Mouse (Mus musculus) cortical plate, adult 2 months (tissue): ENCODE data around the gene Sp7. TPM values are rescaled to one million over a fixed set of nuclear protein-coding genes. Genes with fewer than 3 reads are reported as not detected.

Experiments
- H3K27ac ChIP-seq: fragments of 200-500 bp; 2 replicates; pipeline ENCODE4 v1.5.1; 2012; ENCODE audit warnings: low read length, control low read depth, inconsistent platforms; ENCODE audit not compliant: insufficient read depth
- H3K4me1 ChIP-seq: fragments of 200-500 bp; 2 replicates; pipeline ENCODE4 v1.6.1; 2011; ENCODE audit warnings: low read length; ENCODE audit not compliant: control insufficient read depth, insufficient read depth
- H3K4me3 ChIP-seq: fragments of 200-500 bp; 2 replicates; pipeline ENCODE4 v1.5.1; 2011; ENCODE audit warnings: mild to moderate bottlenecking, low read length, control low read depth; ENCODE audit not compliant: insufficient read depth
- CTCF ChIP-seq: fragments of 200-500 bp; IDR thresholded peaks from 2 replicates; pipeline ENCODE4 v1.5.1; 2011; ENCODE audit warnings: mild to moderate bottlenecking, control low read depth, low read length; ENCODE audit not compliant: insufficient read depth; ENCODE audit errors: extremely low read depth
- POLR2A ChIP-seq: fragments of 200-500 bp; IDR thresholded peaks from 2 replicates; pipeline ENCODE4 v1.6.1; 2011; ENCODE audit warnings: mild to moderate bottlenecking, low read length, control low read depth; ENCODE audit not compliant: insufficient read depth; ENCODE audit errors: extremely low read depth
- polyA plus RNA-seq: library from polyadenylated mRNA; depleted of rRNA; stranded (reverse); fragments of >200 nt; gene quantifications from 2 replicates; pipeline ENCODE4 v1.2.3, GENCODE M21; 2012

The Sp7 gene
- polyA plus RNA-seq, 1 experiment = 2.3 TPM

GRCm38 (mm10) chr15:102369972-102370371 is 3.0 kb upstream of the Sp7 start:
- Histone ChIP-seq H3K4me3 (no peak overlapping the region), H3K4me1 (no peaks in the 10 kb centered on the region; the same call in 1 of the 2 replicates), H3K27ac (no peak overlapping the region)
- TF ChIP-seq POLR2A (no peak), CTCF (no peak)

GRCm38 (mm10) chr15:102366238-102366637 is 744 bp downstream of the Sp7 start:
- no peaks in the 10 kb centered on the region; the same call in 1 of the 2 replicates for H3K4me1 ChIP-seq
- TF ChIP-seq CTCF (no peak), POLR2A (no peak)
- peak overlapping the region; percentile 13; the same call in 1 of the 2 replicates for H3K4me3 ChIP-seq
- H3K27ac ChIP-seq = no peak overlapping the region

- no peak overlapping the region for H3K4me3 ChIP-seq
- H3K4me1 ChIP-seq = no peaks in the 10 kb centered on the region; the same call in 1 of the 2 replicates
- no peak overlapping the region for H3K27ac ChIP-seq
- TF ChIP-seq CTCF (no peak), POLR2A (no peak)
These were observed 2.3 kb downstream of the Sp7 start for GRCm38 (mm10) chr15:102364678-102365077.

GRCm38 (mm10) chr15:102362648-102363047 is 4.3 kb downstream of the Sp7 start:
- Histone ChIP-seq H3K4me1 (no peaks in the 10 kb centered on the region; the same call in 1 of the 2 replicates), H3K27ac (no peak overlapping the region), H3K4me3 (no peak overlapping the region)
- TF ChIP-seq POLR2A (no peak), CTCF (no peak)

- H3K27ac ChIP-seq = no peak overlapping the region
- no peaks in the 10 kb centered on the region for H3K4me1 ChIP-seq
- TF ChIP-seq POLR2A (no peak), CTCF (no peak)
- no peak overlapping the region for H3K4me3 ChIP-seq
These were observed 8.1 kb downstream of the Sp7 start for GRCm38 (mm10) chr15:102358834-102359233.

GRCm38 (mm10) chr15:102358126-102358525 is 8.9 kb downstream of the Sp7 start:
- Histone ChIP-seq H3K27ac (no peak overlapping the region), H3K4me1 (no peaks in the 10 kb centered on the region), H3K4me3 (no peak overlapping the region)
- TF ChIP-seq POLR2A (no peak), CTCF (no peak)

- no peaks in the 10 kb centered on the region for H3K4me1 ChIP-seq
- TF ChIP-seq CTCF = no peak
- no peak for TF ChIP-seq POLR2A
- peak overlapping the region; percentile 78 for H3K27ac ChIP-seq
- no peak overlapping the region for H3K4me3 ChIP-seq
These were observed 10.3 kb downstream of the Sp7 start for GRCm38 (mm10) chr15:102356501-102357325.

- Histone ChIP-seq H3K4me3 (peak overlapping the region; percentile 42), H3K27ac (peak overlapping the region; percentile 94), H3K4me1 (peaks cover 2% of the 10 kb centered on the region; the same call in 1 of the 2 replicates)
- TF ChIP-seq CTCF (no peak), POLR2A (no peak)
These were observed 11.0 kb downstream of the Sp7 start for GRCm38 (mm10) chr15:102355871-102356441.

GRCm38 (mm10) chr15:102355134-102355870 is 11.7 kb downstream of the Sp7 start:
- no peak for TF ChIP-seq POLR2A
- no peak for TF ChIP-seq CTCF
- H3K27ac ChIP-seq = peak overlapping the region; percentile 94
- peaks cover 2% of the 10 kb centered on the region; the same call in 1 of the 2 replicates for H3K4me1 ChIP-seq
- peak overlapping the region; percentile 42 for H3K4me3 ChIP-seq

- no peak for TF ChIP-seq CTCF
- no peak for TF ChIP-seq POLR2A
- H3K4me1 ChIP-seq = peaks cover 4% of the 10 kb centered on the region; the same call in 1 of the 2 replicates
- no peak overlapping the region for H3K4me3 ChIP-seq
- H3K27ac ChIP-seq = no peak overlapping the region
These were observed 13.0 kb downstream of the Sp7 start for GRCm38 (mm10) chr15:102353986-102354385.
